8 mouse cellular contexts compared by ENCODE assay signal in genomic region chr15:98934217-98934839, GRCm38 (mm10). TPM values are rescaled to one million over a fixed set of nuclear protein-coding genes. Genes with fewer than 3 reads are reported as not detected.
DNase-seq lines count a peak whose midpoint lies in the region; ATAC-seq lines count a peak whose summit lies in the region.

TSS of gene Tuba1b (minus strand) at chr15:98934565.

- peaks cover 23% of the 10 kb centered on the region for H3K4me1 ChIP-seq in hindbrain, embryonic 13.5 days (replicated peaks)

- peak; percentile 96 for ATAC-seq in hindbrain, embryonic 13.5 days (ENCODE audit: low FRiP score)

- no peaks in the 10 kb centered on the region for H3K27me3 ChIP-seq in hindbrain, embryonic 13.5 days

- peak within 1 kb of the TSS; percentile 92 for H3K4me2 ChIP-seq in hindbrain, embryonic 13.5 days

- H3K27ac ChIP-seq in hindbrain, embryonic 13.5 days, result peak within 1 kb of the TSS; percentile 99

- no peaks in the 10 kb centered on the region for H3K9me3 ChIP-seq in hindbrain, embryonic 13.5 days

- DNase-seq in R1 (ENCODE audit: low read depth, low spot score), result peak; percentile 88
- DNase-seq in cerebellum, postnatal 14 days, result peak; percentile 92 to 94
- DNase-seq in frontal cortex, postnatal 25 days (ENCODE audit: low spot score in 2 of 2), result peak; percentile 78 to 82
- peak; percentile 78 to 84 for DNase-seq in layer of hippocampus, postnatal 25 days (ENCODE audit: extremely low spot score in 1 of 2, low spot score in 1 of 2)
- peak; percentile 93 for DNase-seq in lung, postnatal 14 days
- DNase-seq in ovary, postnatal 36 days (ENCODE audit: low spot score), result peak; percentile 95
- DNase-seq in thymus, postnatal 25 days, result peak; percentile 90

- peak within 1 kb of the TSS; percentile 86 for H3K9ac ChIP-seq in hindbrain, embryonic 13.5 days

- 1% methylated on average over 51 of the region's 58 CpGs for WGBS in hindbrain, embryonic 13.5 days

- peaks cover 13% of the 10 kb centered on the region for H3K36me3 ChIP-seq in hindbrain, embryonic 13.5 days

- peak within 1 kb of the TSS; percentile 71 for H3K4me3 ChIP-seq in hindbrain, embryonic 13.5 days

RNA-seq across cellular contexts. Expression of gene Tuba1b, which starts in this region (rescaled TPM):
- 1,016 and 1,054 TPM in 2 replicates for polyA plus RNA-seq in hindbrain, embryonic 13.5 days (2015; fragmentation: Nextera tagmentation; extraction: Ambion mirVana)
- total RNA-seq in layer of hippocampus, postnatal 25 days (2021), result 100 to 1,000 TPM; 478 to 525 TPM

Comparison
In these comparisons a context has a peak if more than half of its experiments do, and no peak if none do; other contexts are left out.
1. Peak in every context shown above with its lines: DNase-seq, ATAC-seq, H3K4me3 ChIP-seq and H3K27ac ChIP-seq.